8 mouse cellular contexts compared by ENCODE assay signal in the genomic region with DNA sequence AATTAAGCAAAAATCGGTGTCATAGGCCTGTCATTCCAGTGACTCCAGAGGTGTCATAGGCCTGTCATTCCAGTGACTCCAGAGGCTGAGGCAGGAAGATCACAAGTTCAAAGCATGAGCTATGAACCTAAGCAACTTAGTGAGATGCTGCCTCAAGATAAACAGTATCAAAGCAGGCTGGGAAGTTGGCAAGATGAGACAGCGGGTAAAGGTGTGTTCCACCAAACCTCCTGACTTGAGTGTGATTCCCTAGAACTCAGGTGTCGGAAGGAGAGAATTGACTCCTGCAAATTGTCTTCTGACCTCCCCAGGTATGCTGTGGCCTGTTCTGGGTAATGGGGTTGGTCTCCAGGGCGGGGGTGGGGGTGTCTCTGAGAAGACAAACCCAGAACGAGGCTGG. TPM values are rescaled to one million over a fixed set of nuclear protein-coding genes. Genes with fewer than 3 reads are reported as not detected.
DNase-seq lines count a peak whose midpoint lies in the region; ATAC-seq lines count a peak whose summit lies in the region.

A gene (plus strand): TSS at position 130 of the 400 bp plus-strand sequence.

- intact Hi-C loops in gastrocnemius, postnatal 36 days (cut with DNase I): no loop called here

- H3K27ac ChIP-seq in kidney, embryonic 16.5 days (ENCODE audit: low read length): peak within 1 kb of the TSS; percentile 12; the same call in 1 of the 2 replicates
- H3K27ac ChIP-seq in intestine, embryonic 16.5 days (ENCODE audit: low read length): no peak within 1 kb of the TSS
- H3K27ac ChIP-seq in midbrain, embryonic 12.5 days (replicated peaks): 0 out of 2 replicates have a peak within 1 kb of the TSS, but pooled peaks have one; percentile 15

- no peak for DNase-seq in kidney, postnatal 36 days
- DNase-seq in adrenal gland, postnatal 25 days: no peak
- DNase-seq in gastrocnemius, postnatal 36 days: no peak
- no peak for DNase-seq in thymus, adult 18-20 months
- no peak for DNase-seq in thymus, postnatal 25 days

- H3K4me2 ChIP-seq in kidney, embryonic 16.5 days (replicated peaks; ENCODE audit: low read depth, low read length): no peak within 1 kb of the TSS
- no peak within 1 kb of the TSS for H3K4me2 ChIP-seq in intestine, embryonic 16.5 days (ENCODE audit: low read depth, low read length)
- no peak within 1 kb of the TSS for H3K4me2 ChIP-seq in midbrain, embryonic 12.5 days (replicated peaks)

- WGBS in kidney, embryonic 16.5 days: 75% methylated on average over 5 of the region's 5 CpGs
- WGBS in intestine, embryonic 16.5 days: 81% methylated on average over 5 of the region's 5 CpGs
- WGBS in midbrain, embryonic 12.5 days: 90% methylated on average over 5 of the region's 5 CpGs

- no peaks in the 10 kb centered on the region for H3K27me3 ChIP-seq in kidney, embryonic 16.5 days (ENCODE audit: insufficient read depth, low read length)
- no peaks in the 10 kb centered on the region for H3K27me3 ChIP-seq in intestine, embryonic 16.5 days (replicated peaks; ENCODE audit: control insufficient read depth, insufficient read depth, low read length)
- H3K27me3 ChIP-seq in midbrain, embryonic 12.5 days: 0 out of 2 replicates have a peak, but pooled peaks cover 6% of the 10 kb centered on the region

- no peaks in the 10 kb centered on the region for H3K9me3 ChIP-seq in kidney, embryonic 16.5 days (ENCODE audit: low read length)
- H3K9me3 ChIP-seq in intestine, embryonic 16.5 days (ENCODE audit: control insufficient read depth, low read length): no peaks in the 10 kb centered on the region
- H3K9me3 ChIP-seq in midbrain, embryonic 12.5 days: no peaks in the 10 kb centered on the region

- peaks cover 35% of the 10 kb centered on the region for H3K4me1 ChIP-seq in kidney, embryonic 16.5 days (ENCODE audit: insufficient read depth, low read length)
- peaks cover 3% of the 10 kb centered on the region; the same call in 1 of the 2 replicates for H3K4me1 ChIP-seq in intestine, embryonic 16.5 days (ENCODE audit: control insufficient read depth, insufficient read depth, low read length)
- H3K4me1 ChIP-seq in midbrain, embryonic 12.5 days: 0 out of 2 replicates have a peak, but pooled peaks cover 4% of the 10 kb centered on the region

- no peak within 1 kb of the TSS for H3K4me3 ChIP-seq in kidney, embryonic 16.5 days (ENCODE audit: low read length)
- no peak within 1 kb of the TSS for H3K4me3 ChIP-seq in intestine, embryonic 16.5 days (ENCODE audit: low read length)
- no peak within 1 kb of the TSS for H3K4me3 ChIP-seq in midbrain, embryonic 12.5 days

- H3K36me3 ChIP-seq in kidney, embryonic 16.5 days (ENCODE audit: insufficient read depth, low read length): peaks cover 18% of the 10 kb centered on the region
- peaks cover 6% of the 10 kb centered on the region for H3K36me3 ChIP-seq in intestine, embryonic 16.5 days (ENCODE audit: control insufficient read depth, insufficient read depth, low read length)
- peaks cover 21% of the 10 kb centered on the region for H3K36me3 ChIP-seq in midbrain, embryonic 12.5 days

- no peak within 1 kb of the TSS for H3K9ac ChIP-seq in kidney, embryonic 16.5 days (replicated peaks; ENCODE audit: low read length)
- no peak within 1 kb of the TSS for H3K9ac ChIP-seq in intestine, embryonic 16.5 days (ENCODE audit: low read depth, low read length)
- H3K9ac ChIP-seq in midbrain, embryonic 12.5 days (replicated peaks): no peak within 1 kb of the TSS

- ATAC-seq in kidney, embryonic 16.5 days (ENCODE audit: low FRiP score, low TSS enrichment): no peak
- ATAC-seq in intestine, embryonic 16.5 days: no peak
- no peak for ATAC-seq in midbrain, embryonic 12.5 days (ENCODE audit: low FRiP score, low read depth)

RNA-seq across cellular contexts. Expression of the gene that starts here (rescaled TPM):
- 86.9 and 87.9 TPM in 2 replicates for polyA plus RNA-seq in kidney, embryonic 16.5 days (2015; fragmentation: Nextera tagmentation; extraction: Ambion mirVana)
- total RNA-seq in adrenal gland, postnatal 25 days (2021): 26.8 and 30.8 TPM in 2 replicates
- 10 to 100 TPM; 13.0 to 15.7 TPM for total RNA-seq in gastrocnemius, postnatal 36 days (2021)
- polyA plus RNA-seq in intestine, embryonic 16.5 days (2015; fragmentation: Nextera tagmentation; extraction: Ambion mirVana): 64.3 and 66.3 TPM in 2 replicates
- 64.5 and 75.4 TPM in 2 replicates for polyA plus RNA-seq in midbrain, embryonic 12.5 days (2016; fragmentation: Nextera tagmentation; extraction: Ambion mirVana)
